Mouse (Mus musculus) kidney, postnatal 14 days (tissue): ENCODE results near the gene Fam81a.

Experiments
- DNase-seq: peaks from one replicate; pipeline ENCODE4 v3.0.0; 2022; ENCODE audit warnings: mixed read lengths

The Fam81a gene

DNA sequence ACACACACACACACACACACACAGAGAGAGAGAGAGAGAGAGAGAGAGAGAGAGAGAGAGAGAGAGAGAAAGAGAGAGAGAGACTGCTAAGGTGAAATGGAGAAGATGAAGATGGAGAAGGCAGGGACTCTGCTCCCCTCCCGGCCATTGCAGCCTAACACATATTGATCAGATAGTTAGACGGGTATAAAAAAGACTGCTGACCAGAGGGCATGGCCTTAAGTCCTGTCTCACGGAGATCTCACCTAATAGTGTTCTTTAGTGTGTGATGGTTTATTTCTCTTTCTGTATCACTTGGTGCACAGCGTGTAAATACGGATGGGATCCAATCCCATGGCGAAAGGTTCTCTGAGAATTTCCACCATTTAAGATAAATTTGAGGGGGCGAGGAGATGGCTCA lies at the start of gene Fam81a:
Gene Fam81a, minus strand, starts transcription at position 101 of the 400 bp plus-strand sequence.
- no peak for DNase-seq

DNA sequence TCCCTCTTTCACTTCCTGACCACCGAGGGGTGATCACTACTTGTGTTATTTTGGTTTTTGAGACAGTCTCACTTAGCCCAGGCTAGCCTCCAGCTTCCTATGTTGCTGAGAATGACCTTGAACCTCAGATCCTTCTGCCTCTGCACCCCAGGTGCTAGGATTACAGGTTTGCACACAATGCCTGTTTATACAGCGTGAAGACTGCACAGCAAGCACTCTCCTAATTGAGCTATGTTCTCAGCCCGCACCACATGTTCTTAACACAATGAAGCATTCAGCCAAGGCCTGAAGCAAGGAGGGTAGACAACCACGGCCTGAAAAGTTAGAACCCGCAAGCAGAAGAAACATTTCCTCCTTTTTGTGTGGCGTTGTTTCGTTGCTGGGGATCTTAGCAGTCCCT lies 40.3 kb upstream of the Fam81a start:
- DNase-seq: no peak

DNA sequence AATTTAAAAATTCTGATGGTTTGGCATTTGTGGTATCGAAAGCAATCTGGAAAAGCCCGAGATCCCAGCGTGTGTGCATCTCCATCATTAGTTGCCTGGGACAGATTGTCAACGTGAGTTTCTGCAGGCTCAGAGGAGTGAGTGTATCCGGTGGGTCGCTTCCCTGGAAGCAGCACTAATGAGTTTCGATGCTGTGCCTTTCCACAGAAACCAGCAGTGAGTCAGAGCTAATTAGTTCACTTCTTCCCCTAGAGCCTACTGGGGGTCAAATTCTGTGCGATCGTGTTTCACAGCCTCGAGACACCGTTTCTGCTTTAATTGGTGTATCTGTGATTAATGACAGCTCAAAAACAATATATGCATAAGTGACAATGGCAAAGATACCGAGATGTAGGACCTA lies 39.4 kb upstream of the Fam81a start:
- DNase-seq: no peak

DNA sequence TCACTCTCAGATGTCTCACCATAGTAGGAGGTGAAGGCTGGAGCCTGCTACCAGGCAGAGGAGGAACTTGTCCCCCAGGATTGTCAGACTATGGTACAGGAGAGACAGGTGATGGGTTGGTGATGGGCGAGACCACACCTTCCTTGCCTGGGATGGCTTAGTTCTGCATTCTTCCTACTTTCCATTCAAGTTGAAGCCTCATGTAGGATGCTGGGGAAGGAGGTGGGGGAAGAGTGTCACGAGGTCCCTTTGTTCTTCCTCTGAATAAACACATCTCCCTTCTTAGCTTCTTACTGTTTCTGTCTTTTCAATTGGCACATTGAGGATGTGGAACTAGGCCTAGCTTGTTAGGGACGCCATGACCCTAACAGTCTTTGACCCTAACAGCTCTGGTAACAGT lies 33.9 kb upstream of the Fam81a start:
- no peak for DNase-seq

DNA sequence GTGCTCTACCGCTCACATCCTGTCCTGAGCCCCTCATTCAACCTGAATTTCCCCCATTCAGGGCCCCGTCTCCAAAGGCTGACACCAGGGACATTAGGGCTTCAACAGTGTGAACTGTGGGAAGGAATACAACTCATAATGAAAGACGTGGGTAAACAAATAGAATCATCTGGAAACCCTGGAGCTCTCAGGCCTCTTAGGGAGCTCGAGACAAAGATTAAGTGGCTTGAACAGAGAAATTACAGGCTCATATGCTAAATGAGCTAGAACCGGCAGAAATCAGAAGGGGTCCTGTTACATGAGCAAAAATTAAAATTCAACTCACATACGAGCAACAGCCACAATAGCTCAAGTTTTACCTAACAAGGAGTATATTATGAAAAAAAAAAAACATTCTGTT lies 32.5 kb upstream of the Fam81a start:
- DNase-seq: no peak

DNA sequence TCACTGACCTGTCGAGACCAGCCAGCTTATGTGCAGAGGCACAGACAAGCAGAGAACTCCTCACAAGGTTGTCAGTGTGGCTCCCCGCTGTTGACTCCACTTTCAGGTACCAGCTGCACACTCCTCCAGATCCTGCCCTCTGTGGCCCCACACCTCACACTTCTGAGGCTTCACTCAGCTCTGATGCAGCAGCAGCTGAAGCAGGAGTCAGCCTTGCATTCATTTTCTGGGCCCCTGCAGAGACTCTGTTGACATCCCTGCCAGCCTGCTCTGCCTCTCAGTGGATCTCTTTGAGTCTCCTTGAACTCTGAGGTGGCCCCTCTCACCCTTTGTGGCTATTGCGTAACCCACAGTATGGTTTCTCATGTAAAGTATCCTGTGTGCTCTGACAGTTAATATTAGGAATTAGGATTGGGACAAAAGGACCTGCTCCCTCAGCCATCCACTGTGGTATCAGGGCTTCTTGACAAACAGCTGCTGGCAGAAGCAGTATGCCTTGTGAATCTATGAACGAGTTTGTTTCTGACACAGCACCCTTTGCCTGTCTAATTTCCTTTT lies 32.0 kb upstream of the Fam81a start:
- no peak for DNase-seq

DNA sequence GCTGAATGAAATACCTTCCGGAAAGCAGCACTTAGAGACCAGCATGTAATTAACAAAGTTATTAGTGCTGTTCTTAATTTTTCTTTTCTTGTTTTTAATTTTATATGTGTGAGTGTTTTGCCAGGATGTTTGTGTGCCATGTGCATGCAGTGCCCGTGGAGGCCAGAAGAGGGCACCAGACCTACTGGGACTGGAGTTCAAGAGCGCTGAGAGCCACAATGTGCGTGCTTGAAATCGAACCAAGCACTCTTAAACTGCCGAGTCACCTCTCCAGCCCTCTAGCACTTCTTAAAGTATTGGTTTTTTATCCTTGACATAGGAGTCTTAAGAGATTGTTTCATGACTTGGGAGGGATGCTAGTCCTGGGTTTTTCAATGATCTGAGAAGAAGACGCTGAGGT lies 26.6 kb upstream of the Fam81a start:
- no peak for DNase-seq

DNA sequence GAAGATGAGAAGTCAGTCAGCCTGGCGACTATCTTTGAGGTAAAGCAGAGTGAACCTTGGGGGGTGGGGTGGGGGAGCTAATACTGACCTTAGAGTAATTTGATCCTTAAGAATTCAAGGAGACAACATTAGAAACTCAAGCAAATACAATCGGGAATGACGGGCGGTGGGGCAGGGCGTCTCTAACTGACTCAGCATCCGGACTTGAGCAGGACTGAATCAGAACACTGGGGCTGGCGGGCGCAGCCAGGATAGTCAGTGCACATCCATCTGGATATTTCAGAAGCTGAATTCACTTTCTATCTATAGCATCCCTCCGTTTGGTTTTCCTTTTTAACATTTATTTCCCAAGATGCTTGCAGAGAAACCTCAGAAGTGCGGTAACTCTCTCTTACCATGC lies 17.7 kb upstream of the Fam81a start:
- no peak for DNase-seq

DNA sequence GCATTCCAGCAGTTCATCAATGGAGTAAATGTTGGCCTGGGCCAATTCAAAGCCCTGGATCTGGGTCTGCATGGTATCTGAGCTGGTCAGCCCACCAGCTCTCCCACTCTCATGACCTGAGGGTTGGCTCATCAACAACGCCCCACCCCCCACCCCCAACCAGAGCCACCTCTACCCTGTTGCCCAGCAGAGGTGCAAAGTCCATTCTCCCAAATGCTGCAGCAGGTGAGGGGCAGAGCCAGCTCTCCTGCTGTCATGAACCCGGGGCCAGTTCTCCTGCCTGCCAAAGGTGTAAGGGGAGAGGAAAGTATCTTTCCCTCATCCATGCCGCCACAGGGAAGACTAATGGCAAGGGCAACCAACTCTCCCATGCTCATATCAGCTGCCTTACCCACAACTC lies 5.3 kb upstream of the Fam81a start:
- DNase-seq: no peak

DNA sequence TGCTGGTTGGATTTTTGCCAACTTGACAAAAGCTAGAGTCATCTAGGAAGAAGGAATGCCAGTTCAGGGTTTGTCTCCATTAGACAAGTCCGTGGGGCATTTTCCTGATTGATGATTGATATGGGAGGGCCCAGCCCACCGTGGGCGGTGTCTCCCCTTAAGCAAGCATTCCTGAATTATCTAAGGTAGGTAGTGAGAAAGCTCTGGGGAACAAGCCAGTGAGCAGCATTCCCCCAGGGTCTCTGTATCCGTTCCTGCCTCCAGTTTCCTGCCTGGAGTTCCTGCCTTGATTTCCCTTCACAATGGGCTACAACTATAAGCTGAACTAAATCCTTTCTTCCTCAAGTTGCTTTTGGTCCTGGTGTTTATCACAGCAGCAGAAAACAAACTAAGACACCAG lies 3.1 kb upstream of the Fam81a start:
- no peak for DNase-seq

DNA sequence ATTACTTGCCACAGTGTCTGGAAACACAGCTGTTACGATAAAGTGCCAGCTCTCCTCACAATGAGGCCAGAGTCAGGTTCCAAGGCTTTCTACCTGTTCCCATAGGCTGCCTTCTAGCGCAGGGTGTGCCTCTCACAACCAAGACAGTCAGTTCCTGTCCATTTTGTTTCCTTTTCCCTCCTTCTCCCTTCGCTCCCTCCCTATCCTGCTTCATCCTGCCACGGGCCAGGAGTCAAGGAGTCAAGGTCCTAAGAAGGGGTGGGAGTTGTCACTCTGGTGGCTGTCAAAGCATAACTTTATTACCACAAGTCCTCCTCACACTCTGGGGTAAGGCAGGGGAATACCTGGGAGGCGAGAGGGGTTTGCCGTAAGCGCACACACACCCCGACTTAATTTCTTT lies 966 bp upstream of the Fam81a start:
- DNase-seq: no peak

DNA sequence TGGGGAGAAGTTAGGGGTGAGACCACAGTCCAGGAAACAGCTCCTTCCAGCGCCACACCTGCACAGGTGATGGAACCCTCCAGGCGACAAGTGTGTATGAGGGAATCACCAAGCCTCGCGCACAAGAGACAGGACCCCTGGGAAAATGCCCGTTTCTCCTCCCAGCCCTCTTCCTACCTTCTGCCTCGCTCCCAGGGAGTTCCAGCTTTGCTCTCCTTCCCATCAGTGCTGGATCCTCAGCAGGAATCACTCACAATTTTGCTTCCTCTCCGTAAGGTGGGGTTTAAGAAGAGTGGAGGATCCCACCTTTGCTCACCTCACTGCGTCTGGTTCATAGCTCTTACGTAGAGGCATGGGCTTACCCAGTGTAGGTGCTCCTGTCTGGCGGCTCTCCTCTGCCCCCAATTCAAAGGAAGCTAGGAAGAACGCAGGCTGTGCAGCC lies 454 bp downstream of the Fam81a start:
- DNase-seq: no peak

DNA sequence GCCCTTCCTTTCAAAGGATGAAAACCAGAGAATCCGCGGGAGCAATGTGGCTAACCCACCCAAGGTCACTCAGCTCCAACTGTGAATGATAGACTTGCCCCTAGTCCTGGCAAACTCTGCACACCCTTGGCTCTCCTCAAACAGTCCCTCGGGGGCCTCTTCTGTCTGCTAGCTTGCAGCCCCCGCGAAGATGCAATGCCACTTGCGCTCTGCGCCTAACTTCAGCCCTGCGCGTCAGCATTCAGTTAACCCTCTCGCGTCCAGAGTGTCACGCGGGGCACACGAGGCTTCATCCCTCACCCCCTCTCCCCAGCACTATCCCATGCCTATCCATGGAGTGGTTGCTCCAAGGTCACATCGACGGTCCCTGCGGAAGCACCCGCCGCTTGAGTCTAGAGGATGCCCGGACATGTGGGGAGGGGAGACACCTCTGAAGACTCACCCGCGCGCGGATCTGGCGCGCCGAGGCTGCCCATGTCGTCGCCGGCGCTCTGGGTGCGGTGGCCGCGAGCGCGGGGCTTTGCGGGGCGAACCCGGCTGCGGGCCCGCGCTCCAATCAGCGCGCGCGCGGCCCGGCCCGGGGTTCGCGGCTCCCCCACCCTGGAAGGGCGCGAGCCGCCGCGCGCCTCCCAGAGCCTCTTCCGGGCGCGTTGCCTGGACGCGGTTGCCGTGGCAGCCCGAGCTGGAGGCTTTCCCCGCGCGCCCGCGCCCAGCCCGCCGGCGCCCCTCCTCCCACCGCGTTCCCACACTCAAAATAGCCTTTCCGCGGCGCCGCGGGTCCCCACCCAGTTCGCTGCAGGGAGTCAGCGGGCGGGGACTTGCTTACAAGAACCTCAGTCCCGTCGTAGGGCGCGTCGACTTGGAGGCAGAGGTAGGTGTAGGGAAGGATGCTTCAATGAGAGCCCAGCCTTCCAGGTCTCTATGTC lies 1.2 kb downstream of the Fam81a start:
- DNase-seq: peak; percentile 84

DNA sequence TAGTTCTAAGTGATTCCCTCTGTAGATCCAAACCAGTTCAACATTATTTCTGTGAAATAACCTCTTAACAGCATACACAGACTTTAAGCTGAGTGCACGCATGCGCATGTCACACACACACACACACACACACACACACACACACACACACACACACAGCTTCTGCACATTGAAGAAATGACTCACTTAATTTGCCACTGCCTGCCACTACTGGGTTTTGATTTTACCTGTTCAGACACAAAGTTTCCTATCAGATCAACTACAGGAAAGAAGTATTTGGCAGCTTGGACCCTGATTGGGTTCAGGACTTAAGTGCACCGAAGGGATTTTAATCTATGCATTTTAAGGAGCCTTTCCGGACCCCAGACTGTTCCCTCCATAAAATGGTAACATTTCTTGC lies 2.0 kb downstream of the Fam81a start:
- no peak for DNase-seq

DNA sequence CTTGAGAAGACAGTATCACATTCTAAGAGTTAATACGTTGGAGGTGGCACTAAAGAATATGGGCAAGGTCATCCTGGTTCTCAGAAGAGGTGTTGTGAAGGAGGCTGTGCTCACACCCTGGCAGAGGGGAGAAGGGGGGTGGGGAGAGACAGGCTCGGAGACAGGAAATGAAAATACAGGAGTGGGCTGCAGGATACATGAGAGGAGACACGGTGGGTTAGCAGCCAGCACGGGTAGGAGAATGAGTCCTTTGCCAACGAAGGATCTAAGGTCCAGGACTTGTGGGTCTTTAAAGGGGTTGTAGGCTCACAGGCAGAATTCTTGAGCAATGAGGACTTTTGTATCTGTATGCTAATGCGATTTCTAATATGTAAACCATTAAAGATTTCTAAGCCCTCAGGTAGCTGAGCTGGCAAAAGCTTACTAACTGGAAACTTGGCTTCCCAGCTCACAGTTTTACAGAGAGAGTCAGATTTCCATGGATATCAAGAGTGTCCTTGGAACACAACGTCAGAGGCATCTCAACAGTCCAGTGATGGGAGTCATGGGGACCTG lies 3.0 kb downstream of the Fam81a start:
- DNase-seq: peak; percentile 64

DNA sequence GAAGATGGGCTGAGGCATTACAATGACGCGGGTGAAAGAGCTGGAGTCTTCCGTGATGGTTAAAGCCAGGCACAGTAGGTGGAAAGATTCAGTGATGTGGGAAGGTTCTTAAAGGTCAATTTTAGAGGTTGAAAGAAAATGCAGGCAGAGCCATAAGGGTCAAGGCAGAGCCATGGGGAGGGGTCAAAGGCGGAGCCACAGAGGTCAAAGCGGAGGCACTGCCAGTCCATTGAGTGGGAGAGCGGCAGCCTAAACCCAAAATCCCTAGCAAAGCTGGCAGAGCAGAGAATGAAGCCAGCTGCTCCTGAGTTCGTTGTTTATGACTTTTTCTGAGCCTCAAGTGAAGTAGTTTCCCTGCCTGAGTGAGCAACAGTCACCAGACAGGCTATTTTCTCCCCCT lies 3.8 kb downstream of the Fam81a start:
- peak; percentile 33 for DNase-seq

DNA sequence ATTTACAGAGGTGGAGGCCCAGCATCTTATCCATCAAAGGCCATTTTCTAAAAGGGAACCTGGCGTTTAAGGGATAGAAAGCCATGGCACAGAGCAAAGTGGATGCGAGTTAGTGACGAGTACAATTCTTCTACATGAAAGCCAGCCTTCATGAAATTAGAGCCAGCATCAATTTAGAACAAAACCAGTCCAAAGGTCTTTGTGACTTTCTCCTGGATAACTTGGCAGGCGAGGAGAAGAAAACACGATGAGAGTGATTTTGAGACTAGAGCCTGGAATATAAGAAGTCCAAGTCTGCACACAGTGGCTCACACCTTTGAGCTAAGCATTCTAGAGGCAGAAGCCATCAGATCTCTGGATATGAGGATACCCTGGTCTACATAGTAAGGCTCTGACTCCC lies 4.4 kb downstream of the Fam81a start:
- DNase-seq: no peak

DNA sequence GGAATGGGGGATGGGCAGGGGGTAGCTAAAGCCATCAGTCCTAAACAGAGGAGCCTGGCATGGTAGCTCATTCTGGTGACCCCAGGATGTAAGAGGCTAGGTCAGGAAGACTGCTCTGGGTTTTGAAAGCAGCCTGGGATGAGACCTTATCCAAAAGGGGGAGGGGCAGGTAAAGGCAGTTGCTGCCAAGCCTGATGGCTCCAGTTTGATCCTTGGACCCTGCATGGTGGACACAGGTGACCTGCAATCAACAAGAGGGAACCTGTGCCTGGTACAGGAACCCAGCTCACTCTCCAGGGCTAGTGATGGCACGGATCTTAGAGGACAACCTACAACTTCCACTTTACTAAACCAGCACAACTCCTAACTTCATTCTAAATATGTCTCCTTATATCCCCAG lies 7.2 kb downstream of the Fam81a start:
- no peak for DNase-seq

DNA sequence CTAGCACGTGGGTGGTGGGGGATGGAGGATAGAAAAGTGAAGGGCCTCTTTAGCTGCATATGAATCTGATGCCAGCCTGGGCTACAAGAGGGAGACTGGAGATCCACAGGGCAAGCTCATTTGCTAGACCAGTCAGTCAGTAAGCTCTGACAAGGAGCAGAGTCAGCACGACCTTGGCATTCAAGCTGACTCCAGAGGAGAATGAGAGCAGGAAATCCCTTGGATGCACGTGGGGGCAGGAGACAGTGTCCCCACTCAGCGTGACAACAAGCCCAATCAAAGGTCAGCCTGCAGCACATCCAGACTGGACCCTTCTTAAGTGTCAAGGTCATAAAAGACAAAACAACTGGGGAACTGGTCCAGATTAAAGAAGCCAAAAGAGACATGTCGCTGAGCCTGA lies 7.6 kb downstream of the Fam81a start:
- no peak for DNase-seq

DNA sequence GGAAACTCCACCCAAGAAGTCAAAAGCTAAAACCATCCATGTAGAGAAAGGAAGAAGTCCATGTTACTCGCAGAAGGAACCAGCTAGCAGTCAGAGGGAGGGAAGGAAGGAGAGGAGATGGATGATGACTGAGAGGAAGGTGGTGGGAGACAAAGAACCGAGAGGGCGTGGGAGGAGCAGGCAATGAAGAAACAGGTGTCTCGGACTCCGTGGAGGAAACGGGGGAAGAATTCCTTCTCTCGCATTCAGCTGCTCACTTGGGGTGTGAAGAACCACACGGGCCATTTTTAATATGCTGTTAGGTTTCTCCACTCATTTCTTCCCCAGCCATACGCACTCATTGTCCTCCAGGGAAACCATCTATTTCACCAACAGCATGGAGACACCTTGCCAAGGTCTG lies 8.1 kb downstream of the Fam81a start:
- DNase-seq: no peak

DNA sequence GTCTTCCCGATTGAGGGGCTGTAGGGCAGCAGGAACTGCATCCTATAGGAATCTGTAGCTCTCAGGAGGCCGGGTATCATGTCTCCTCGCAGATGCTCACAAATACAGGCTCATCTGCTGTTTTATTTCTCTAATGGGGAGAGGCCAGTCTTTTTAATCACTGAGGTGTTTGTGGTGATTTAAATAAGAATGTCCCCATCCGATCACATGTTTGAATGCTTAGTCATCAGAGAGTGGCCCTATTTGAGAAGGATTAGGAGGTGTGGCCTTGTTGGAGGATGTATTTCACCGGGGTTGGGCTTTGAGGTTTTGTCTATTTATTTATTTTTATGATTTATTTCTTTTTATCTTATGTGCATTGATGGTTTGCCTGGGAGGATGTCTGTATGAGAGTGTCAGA lies 11.6 kb downstream of the Fam81a start:
- DNase-seq: no peak

DNA sequence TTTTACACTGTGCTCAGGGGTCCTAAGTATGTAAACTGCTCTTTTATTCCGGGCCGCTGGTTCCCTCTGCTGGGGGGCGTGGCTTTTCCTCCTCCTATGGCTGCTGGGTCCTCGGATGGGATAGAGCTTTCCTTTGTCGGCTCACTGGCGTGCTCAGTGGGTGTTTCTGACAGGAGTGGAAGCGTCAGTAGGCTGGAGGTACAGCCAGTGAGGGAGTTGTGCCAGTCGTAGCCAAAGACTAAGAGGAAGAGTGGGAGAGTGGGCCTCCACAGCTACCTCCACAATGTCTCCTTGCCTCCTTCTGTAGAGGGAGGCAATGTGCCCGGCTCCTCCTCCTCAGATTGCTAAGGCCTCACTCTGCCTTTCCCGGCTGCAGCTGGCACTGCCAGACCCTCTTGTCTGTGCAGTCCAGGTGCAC lies 30.5 kb downstream of the Fam81a start:
- DNase-seq: peak; percentile 11

DNA sequence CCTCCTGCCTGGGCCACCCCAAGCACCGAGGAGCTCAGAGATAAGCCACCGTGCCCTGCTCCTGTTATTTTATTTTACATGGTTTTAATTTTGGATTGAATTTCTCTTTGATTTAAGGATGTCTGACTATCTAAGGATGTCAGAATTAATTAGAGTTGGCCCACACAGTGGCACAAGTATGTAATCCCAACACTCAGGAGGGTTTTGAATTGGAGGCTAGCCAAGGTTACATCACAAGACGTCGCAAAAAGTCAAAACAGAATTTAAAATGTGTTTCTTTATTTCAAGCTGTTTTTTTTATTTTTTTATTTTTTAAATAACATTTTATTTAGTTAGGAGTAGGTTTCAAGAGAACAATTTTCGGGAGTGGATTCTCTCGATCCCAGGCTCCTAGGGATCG lies 31.5 kb downstream of the Fam81a start:
- no peak for DNase-seq

DNA sequence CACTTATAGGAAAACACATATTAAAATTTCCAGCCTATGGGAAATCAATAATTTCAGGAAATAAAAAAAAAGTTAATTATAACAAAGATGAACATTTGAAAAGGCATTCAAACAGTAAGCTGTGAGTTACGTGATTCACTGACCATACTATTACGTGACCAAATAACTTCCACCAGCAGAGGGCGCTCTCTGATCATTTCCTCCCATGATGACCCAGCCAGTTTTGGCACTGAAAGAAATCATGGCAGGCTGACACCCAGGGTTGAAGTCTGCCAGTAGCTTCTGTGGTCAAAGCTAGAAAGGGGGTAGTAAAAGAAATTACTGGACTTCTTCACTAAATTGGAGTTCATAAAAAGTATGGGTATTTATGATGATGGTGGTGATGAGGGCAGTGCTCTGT lies 33.1 kb downstream of the Fam81a start:
- peak; percentile 88 for DNase-seq
